Mouse (Mus musculus): ENCODE results near the gene BC055324.
A peak's percentile ranks its signal among the peaks of the same experiment; 100 is the strongest.
"Not testable (repeated sequence)": the region's sequence is repeated elsewhere in the genome, so short reads cannot be mapped to it uniquely, and the experiment has no call there.

BC055324 gene

DNA sequence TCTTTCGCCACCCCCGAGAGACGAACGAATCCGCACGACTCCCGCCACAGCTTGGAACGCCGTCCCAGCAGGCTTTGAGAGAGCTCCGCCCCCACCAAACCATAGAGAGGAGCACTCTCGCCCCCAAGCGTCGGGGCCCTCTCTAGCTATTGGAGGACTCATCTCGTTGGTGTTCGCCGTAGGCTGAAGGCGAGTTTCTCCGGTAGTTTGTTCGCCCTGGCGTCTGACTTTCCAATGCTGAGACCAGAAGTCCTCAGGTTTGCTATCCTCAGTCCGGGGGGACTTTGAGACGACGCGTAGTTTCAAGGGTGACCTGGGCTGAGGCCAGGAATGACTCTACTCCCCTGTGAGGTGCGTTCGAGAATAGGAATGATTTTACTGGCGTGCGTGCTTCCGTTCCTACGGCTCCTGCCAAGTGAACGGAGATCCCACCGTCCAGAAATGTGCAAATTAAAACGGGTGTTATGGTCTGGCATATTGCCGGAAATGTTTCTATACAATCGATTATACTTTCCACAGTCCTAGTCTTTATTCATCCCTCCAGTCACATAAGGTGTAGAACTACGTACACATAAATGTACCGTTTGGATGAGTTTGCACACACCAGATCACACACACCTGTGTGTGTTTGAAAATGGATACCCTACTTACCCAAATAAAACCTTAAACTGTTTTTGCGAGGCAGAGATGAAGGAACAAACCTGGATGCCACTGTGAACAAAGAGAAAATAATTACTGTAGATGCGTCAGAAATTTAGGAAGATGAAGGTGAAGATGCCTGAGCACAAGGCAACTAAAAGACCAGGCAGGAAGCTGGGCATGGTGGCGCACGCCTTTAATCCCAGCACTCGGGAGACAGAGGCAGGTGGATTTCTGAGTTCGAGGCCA is at the start of gene BC055324, which contains the start of gene Mettl18:
BC055324 (minus strand) TSS at position 76 of the 888 bp plus-strand sequence.
Mettl18 (plus strand) TSS at position 169 of the 888 bp plus-strand sequence.
- DNase-seq, result peak; percentile 91

DNA sequence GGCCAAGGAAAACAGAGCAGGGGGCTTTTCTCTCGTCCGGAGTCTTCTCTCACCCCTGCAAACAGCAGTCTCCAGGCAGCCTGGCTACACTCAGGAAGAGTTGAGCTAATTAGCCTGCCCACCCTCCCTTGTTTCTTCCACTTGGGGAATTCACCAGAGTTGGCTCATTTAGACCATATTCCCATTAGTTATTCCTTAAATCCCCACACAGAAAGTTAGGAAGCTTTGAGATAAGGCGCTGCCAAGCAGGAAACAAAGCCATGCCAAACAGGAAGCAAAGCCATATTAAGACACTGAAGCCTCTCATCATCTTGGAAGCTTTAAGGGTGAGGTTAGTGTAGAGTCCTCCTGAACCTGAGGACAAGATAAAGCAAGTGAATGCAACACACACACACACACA is 49.0 kb upstream of the BC055324 start:
- DNase-seq, result no peak

DNA sequence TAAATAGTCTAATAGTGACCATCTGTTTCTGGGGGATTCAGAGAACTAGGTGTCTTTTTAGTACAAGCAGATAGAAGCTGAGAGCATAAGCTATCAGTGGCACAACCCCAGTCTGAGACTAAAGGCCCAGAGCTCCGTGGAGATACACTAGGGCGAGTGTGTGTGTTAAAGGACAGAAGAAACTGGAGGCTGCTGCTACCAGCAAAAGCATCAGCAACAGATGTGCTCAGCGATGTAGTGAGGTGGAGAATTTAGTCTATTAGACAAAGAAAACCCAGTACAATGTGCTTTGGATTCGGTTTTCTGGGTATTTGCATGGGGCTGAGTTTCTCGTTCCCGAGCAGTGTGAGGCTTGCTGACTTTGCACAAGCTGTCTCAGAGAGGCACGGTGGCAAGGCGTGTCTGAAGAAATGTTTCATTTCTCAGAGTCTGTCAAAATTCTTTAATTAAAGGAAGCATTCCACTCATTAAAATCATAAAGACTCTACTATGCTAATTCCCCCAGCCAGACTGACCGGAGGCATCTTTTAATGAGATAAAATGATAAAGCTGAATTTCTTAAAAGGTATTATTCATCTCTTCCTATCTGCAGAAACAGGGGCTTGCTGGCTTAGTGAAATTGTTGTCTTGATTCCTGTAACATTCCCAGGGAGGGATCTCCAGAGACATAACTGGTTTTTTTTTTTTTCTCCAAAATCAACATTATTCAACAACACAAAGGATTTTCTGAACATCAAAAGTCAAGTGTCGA is 46.0 kb upstream of the BC055324 start:
- no peak for DNase-seq

DNA sequence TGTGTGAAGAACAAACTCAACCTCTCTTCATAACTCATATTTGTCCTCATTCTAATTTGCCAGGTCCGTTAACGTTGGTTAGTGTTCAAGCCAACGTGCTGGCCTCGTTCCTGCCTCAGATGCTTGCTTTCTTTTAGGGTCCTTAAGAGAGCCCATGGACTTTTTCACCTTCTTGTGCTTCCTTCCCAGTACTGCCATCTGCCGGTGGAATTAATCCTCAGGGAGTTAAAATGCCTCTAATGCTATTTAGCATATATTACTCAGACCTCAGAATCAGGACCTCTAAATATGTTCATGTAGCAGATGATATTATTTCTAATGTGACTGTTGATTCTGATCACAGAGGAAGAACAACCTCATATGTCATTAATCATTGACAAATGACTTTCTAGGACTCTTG is 32.8 kb upstream of the BC055324 start:
- peak; percentile 71 for DNase-seq

DNA sequence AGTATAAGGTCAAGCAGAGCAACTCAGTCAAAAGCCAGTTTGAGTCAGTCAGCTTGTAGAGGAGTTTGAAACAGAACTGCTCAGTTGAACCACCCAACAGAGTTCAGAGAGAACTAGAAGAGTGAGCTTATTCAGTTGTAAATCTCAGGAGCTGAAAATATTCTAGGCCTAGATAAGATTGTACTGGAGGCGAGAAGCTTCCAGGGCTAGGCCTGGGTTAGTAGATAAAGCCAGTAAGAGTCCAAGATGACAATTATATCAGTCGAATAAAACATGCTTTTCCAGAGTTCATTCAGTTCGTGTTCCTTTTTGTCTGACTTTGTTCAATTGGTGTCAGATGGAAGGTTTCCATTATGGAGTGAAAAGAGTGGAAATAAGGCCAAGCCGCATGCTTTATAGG is 31.1 kb upstream of the BC055324 start:
- no peak for DNase-seq

DNA sequence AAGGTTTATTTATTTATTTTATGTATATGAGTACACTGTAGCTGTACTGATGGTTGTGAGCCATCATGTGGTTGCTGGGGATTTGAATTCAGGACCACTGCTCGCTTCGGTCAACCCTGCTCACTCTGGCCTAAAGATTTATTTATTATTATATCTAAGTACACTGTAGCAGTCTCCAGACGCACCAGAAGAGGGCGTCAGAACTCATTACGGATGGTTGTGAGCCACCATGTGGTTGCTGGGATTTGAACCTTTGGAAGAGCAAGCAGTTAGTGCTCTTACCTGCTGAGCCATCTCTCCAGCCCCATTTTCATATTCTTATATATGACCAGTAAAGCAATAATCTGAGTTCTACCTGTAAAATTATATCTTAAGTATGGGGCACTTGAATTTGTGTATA is 27.5 kb upstream of the BC055324 start:
- peak; percentile 25 for DNase-seq

DNA sequence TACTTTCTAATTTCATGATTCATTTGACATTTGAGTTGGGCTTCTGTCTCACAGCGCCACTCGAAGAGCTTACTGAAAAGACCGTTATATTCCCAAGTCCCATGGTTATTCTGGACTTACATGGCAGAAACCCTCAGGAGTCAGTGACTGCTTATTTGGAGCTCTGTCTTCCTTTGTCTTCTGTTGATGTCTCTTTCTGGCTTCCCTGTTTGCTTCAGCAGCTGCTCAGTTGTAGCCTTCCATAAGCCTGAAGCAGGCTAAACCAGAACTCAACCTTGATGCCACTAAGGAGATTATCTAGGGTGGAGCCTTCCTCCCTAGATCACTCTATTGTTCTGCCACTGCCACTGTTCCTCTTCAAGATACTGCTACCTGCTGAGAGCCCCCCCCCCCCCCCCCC is 26.1 kb upstream of the BC055324 start:
- not testable (repeated sequence) for DNase-seq

DNA sequence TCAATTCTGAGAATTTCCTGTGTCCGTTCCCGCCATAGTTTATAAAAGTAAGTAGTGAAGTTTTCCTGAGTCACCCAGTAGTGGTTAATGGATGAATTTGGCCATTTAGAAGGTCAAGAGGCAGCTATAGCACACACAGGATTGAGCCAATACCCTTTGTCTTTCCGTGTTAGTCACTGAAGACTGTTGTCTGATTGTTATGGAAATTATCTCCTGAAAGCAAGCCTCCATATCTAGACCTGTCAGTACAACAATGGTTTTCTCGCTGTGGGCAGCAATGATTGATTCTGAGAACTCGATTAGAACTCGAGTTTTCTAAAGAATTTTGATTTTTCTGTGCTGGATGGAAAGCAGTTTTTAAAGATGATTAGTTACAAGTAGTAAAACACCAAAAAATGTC is 25.2 kb upstream of the BC055324 start:
- no peak for DNase-seq

DNA sequence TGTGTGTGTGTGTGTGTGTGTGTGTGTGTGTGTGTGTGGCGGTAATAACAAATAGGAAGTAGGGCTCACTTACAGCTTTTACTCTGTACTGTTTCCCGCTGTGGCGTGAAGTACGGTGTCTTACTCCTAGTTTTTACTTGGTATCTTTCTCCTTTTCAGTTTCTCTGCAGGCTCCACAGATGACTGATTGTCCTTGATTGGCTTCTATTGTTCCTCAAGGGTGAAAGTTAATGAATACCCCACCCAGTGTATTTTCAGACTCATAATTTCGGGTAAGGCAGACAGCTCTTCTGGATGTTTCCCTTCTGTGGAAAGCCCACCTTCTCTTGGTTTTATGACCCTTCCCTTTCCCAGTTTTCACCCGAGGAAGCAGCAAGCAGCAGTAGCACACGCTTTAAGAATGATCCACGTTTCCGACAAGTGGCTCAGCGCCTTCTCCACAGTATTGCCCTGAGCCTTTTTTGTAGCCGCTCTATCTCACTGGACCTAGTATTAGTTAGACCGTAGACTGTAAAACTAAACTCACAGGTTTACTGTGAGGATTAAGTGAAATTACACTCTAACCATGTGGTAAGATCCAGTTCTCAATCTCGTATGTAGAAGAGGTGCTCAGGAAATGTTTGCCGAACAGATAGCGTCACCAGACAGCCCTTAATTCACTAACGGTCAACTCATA is 23.8 kb upstream of the BC055324 start:
- no peak for DNase-seq

DNA sequence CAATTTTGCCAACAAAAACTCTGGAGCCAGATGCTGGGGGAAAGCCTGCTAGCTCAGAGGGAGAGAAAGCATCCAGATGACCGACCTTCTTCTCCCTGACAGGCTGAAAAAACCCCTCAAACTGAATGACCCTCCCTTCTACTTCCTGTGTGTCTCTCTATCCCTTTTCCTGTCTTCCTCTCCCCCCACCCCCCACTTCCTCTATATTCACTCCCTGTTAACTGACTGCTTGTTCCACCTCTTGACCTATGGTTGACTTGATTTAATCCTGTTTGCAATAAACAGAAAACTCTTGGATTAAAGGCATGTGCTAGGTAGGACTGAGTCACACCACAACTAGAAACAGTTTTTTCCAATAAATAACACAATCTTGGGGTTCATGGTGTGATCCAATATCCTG is 20.0 kb upstream of the BC055324 start:
- DNase-seq, result no peak

DNA sequence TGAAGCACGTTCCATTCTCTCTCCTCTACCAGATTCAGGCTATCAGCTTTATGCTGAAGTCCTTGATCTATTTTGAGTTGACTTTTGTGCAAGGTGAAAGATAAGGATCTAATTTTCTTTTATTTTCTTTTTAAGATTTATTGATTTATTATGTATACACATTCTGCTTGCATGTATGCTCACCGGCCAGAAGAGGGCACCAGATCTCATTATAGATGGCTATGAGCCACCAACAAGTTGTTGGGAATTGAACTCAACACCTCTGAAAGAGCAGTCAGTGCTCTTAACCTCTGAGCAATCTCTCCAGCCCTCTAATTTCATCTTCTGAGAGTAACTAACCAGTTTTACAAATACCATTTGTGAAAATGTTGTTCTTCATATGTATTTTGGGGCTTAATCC is 14.6 kb upstream of the BC055324 start:
- DNase-seq, result peak; percentile 79

DNA sequence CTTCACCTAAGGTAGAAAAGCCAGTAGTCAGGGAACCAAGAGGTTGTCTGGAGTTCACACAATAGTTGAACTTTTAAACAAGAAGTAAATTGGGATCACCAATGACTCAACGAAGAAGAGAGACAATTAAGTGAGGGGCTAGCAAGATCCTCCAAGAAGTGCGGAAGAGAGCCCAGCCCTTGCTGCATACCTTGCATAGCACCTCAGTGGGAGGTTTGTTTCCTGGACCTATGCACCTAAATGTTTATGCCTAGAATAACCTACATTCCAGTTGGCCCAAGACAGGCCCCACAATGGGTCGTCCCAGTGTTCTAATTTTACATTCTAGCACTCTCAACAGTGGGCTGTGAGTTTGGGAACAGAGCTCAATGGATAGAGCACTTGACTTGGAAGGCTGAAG is 9.7 kb upstream of the BC055324 start:
- DNase-seq, result no peak

DNA sequence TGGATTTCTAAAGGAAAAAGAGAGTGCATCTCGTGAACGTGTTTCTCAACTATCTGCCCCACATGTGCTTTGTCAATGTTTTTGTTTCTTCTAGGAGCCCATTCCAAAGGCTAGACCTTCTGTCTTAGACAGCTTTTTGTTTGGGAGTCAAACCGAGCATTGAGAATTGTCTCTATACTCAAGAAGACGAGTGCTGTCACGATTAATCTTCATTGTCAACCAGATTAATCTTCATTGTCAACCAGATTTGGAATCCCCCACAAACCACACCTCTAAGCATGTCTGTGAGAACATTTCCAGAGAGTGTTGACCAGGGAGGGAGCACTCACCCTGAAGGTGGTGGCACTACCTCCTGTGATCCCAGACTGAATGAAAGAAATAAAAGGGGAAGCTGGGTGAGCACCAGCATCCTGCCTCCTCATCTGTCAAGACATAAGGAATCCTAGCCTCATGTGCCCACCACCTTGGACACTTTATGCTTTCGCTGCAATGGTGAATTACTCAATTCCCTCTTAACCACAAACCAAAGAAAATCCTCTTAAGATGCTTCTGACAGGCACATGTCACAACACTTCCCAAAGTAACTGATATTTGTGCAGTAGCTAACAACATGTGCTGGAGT is 7.3 kb upstream of the BC055324 start:
- DNase-seq, result no peak

DNA sequence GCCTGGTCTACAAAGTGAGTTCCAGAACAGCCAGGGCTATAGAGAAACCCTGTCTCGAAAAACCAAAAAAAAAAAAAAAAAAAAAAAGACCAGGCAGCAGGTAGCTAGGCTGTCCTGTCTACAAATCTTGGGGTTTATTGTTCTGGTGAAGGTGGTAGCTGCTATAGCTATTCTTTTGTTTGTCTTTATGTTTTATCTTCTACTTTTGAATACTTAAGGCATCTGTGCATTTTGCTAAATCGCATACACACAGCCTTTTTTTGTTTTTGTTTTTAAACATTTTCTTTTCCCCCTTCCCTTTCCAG is 965 bp upstream of the BC055324 start:
- DNase-seq, result no peak

DNA sequence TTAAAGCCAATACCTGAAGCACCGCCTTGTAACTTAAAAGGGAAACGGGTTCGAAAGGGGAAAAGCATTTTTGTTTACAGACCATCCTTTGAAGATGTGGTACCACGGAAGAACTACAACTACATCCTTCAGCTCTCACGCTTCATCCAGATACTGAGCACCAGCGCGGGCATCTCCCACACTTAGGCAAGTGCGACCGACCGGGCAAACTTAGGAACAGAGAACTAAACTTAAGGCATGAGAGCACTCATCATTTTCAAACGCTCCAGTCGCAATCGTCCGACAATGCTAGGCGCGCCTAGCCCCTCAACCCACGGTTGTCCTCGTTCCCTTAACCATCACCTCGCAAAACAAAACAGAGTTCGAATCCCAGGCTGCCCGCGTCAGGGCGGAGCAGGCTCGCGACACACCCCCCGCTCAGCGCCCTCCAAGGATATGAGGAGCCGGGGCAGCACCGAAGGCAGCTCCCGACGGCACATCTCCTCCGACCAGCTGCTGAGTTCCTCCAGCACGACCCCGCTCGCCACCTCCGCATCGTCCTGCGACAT is 349 bp downstream of the BC055324 start:
- DNase-seq, result no peak

DNA sequence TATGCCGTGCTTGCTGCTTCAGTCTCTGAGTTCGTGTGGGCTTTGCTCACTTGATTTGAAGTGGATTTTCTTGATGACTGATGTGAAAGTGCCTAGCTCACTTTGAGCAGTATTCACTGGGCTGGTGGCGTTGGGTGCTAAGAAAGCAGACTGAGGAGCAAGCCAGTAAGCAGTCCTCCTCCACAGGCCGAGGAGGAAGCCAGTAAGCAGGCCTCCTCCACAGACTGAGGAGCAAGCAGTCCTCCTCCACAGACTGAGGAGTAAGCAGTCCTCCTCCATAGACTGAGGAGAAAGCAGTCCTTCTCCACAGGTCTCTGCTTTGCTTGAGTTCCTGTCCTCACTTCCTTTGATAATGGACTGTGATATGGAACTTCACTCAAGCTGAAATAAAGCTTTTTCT is 2.2 kb downstream of the BC055324 start:
- no peak for DNase-seq

DNA sequence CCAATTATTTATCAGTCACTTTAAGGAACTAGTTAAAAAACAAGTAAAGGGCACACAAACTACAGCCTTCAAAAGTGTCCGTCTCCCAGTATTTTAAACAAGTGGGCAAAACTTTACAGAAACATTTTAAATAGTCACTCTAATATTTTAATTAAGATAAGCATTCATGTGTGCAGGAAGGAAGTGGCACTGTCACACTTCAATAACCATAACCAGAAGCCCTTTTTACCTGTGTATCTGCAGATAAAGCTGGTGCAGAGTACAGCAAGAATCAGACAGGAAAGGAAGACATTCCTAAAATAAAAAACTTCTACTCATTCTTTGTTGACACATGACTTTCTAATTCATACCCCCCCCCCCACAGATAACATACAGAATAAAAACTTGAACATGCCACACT is 18.1 kb downstream of the BC055324 start:
- DNase-seq, result no peak

DNA sequence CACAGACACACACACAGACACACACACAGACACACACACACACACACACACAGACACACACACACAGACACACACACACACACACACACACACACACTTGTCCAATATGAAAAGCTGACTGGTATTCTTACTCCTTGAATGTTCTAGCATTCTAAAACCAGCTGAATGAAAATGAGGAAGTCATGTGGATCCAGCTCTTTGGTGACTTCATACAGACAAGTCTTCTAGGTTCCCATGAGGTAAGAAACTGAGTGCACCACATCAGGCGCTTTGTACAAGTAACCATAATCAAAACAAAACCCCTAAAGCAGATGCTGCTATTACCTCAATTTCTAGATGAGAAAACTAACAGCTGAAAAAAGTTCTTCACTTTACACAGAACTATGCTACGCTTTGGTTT is 19.5 kb downstream of the BC055324 start:
- no peak for DNase-seq

DNA sequence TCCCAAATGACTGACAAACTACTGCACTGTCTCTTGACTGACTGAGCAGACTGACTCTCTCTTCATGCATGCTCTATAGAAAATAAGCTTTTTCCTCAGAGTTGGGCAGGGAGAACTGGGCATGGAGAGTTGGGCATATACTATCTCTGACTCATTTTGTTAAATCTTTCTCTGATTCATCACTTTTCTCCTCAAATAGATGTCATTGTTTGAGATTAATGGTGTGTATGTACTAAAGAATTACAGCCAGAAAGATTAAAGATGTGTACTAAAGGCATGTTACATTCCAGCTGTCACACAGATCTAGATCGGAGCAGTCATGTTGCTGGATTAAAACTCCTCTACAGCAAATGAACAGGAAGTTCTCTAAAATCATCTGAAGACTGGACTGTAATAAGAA is 20.1 kb downstream of the BC055324 start:
- no peak for DNase-seq

DNA sequence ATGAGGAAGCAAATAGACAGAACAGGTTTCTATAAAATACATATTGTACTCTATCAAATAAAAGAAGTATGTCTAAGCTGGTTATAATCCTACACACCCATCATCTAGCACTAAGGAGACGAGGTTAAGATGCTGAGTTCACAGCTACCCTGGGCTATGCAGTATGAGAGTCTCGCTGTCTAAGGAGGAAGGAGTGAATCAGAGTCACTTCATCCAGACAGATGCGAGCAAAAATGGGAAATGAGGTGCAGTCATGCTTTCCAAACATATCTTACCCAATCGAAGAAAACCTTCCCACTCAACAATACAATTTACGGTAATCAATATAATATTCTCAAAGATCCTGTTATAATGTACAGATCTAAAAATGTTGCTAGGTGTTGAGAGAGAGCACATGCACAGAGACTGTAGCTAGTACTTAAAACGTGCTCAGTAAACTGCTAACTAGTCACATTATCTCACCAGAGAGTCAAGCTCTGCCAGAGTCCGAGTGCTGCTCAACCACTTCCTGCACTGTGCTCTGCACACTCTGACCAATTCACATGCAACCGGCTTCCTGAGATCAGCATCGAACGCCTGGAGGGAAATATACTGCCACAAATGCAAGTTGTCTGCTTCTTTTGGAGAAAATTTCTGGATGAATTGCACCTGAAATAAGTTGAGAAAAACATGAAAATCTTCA is 30.4 kb downstream of the BC055324 start:
- DNase-seq, result no peak

DNA sequence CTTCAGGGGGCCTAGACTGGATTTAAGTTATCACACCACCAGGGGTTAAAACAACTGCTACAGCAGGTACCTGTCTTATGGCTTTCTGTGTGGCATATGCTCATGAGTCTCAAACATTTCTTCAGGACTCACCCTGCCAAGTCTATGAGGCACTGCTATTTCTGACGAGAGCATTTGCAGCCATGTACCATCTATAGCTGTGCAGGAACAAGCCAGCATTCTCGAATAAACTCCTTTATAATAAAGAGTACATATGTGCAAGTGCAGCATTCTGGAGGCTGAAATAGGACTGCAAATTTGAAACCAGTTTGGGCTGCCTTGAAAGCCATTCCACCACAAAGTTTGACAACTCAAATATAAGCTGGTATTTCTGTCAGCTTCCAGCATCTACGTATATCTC is 36.6 kb downstream of the BC055324 start:
- DNase-seq, result no peak

DNA sequence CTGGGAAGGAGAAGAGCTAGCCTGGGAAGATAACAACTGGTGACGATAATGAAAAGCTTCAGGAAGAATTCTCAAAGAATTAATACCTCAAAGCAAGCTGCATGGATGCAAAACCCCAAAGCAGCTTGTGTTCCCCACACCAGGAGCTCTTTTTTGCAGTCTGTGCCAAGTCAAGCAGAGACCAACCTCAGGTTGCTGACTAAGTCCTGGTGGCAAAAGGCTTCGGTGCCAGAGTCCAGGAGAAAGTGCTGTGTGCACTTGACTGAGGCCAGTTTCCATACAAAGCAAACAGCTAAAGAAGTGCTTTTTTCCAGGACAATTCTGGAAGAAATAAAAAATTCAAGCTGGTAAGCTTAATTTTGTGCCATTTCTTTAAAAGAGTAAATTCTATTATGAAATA is 41.2 kb downstream of the BC055324 start:
- DNase-seq, result no peak
